Mouse (Mus musculus): Measurements from ENCODE around the gene Bcr.

The Bcr gene

GRCm38 (mm10) chr10:75176494-75176893, 116.1 kb downstream of the Bcr start:
- no peak for DNase-seq (ENCODE audit: low spot score in 2 of 2)

GRCm38 (mm10) chr10:75178911-75179310, 118.5 kb downstream of the Bcr start:
- no peak for DNase-seq (ENCODE audit: low spot score in 2 of 2)

- peak; percentile 64 to 79 for DNase-seq (ENCODE audit: low spot score in 2 of 2)
Observed at GRCm38 (mm10) chr10:75182151-75182774, 121.9 kb downstream of the Bcr start.

- no peak for DNase-seq (ENCODE audit: low spot score in 2 of 2)
Observed at GRCm38 (mm10) chr10:75184826-75185225, 124.4 kb downstream of the Bcr start.

GRCm38 (mm10) chr10:75186551-75186950, 126.2 kb downstream of the Bcr start:
- peak in 1 of 2 experiments; percentile 27 for DNase-seq (ENCODE audit: low spot score in 2 of 2)

- no peak for DNase-seq (ENCODE audit: low spot score in 2 of 2)
Observed at GRCm38 (mm10) chr10:75187366-75188056, 127.1 kb downstream of the Bcr start.

- no peak for DNase-seq (ENCODE audit: low spot score in 2 of 2)
Observed at GRCm38 (mm10) chr10:75191647-75192046, 131.3 kb downstream of the Bcr start.

GRCm38 (mm10) chr10:75197817-75198216, 137.4 kb downstream of the Bcr start:
- no peak for DNase-seq (ENCODE audit: low spot score in 2 of 2)

GRCm38 (mm10) chr10:75200733-75201132, 140.3 kb downstream of the Bcr start:
- DNase-seq (ENCODE audit: low spot score in 2 of 2), result no peak

- no peak for DNase-seq (ENCODE audit: low spot score in 2 of 2)
Observed at GRCm38 (mm10) chr10:75206192-75206591, 145.8 kb downstream of the Bcr start.

GRCm38 (mm10) chr10:75210841-75211240, 150.4 kb downstream of the Bcr start:
- no peak for DNase-seq (ENCODE audit: low spot score in 2 of 2)

GRCm38 (mm10) chr10:75211807-75212645, 151.6 kb downstream of the Bcr start, which contains the start of gene Specc1l:
Gene Specc1l (plus strand): TSS chr10:75212073.
- peak; percentile 91 to 95 for DNase-seq (ENCODE audit: low spot score in 2 of 2)

GRCm38 (mm10) chr10:75212981-75213380, 152.6 kb downstream of the Bcr start:
- peak in 1 of 2 experiments; percentile 14 for DNase-seq (ENCODE audit: low spot score in 2 of 2)

GRCm38 (mm10) chr10:75220722-75221121, 160.3 kb downstream of the Bcr start:
- no peak for DNase-seq (ENCODE audit: low spot score in 2 of 2)

GRCm38 (mm10) chr10:75221936-75222610, 161.7 kb downstream of the Bcr start:
- no peak for DNase-seq (ENCODE audit: low spot score in 2 of 2)

GRCm38 (mm10) chr10:75222611-75222998, 162.2 kb downstream of the Bcr start:
- DNase-seq (ENCODE audit: low spot score in 2 of 2), result no peak

GRCm38 (mm10) chr10:75224154-75224553, 163.8 kb downstream of the Bcr start:
- no peak for DNase-seq (ENCODE audit: low spot score in 2 of 2)

- no peak for DNase-seq (ENCODE audit: low spot score in 2 of 2)
Observed at GRCm38 (mm10) chr10:75224630-75225029, 164.2 kb downstream of the Bcr start.

- no peak for DNase-seq (ENCODE audit: low spot score in 2 of 2)
Observed at GRCm38 (mm10) chr10:75227381-75227780, 167.0 kb downstream of the Bcr start.

GRCm38 (mm10) chr10:75230572-75230971, 170.2 kb downstream of the Bcr start:
- DNase-seq (ENCODE audit: low spot score in 2 of 2), result no peak

GRCm38 (mm10) chr10:75231876-75232275, 171.5 kb downstream of the Bcr start:
- DNase-seq (ENCODE audit: low spot score in 2 of 2), result no peak

GRCm38 (mm10) chr10:75232612-75233155, 172.3 kb downstream of the Bcr start:
- DNase-seq (ENCODE audit: low spot score in 2 of 2), result no peak
